Mouse (Mus musculus) gastrocnemius, postnatal 36 days (tissue): ENCODE data around the gene Aip. TPM values are rescaled to one million over a fixed set of nuclear protein-coding genes. Genes with fewer than 3 reads are reported as not detected.
A peak's percentile ranks its signal among the peaks of the same experiment; 100 is the strongest.

Source experiments
- DNase-seq, 2 experiments: peaks; one replicate each; pipeline ENCODE4 v3.0.0; 2022
- intact Hi-C: fragments of 180-260 bp; cut with DNase I; formaldehyde crosslinking; loops from one replicate; pipeline ENCODE4 v1.15.1; 2025
- total RNA-seq, 2 experiments: library from RNA; stranded (reverse); gene quantifications; 2 replicates each; pipeline ENCODE4 v1.2.3; 2021

Aip gene
- total RNA-seq, 2 experiments from 2014 or later, result 58.2 to 68.0 TPM

- no peak for DNase-seq
- intact Hi-C loops, result no loop called here
These were observed 9.8 kb downstream of the Aip start for GRCm38 (mm10) chr19:4115816-4116215.

- intact Hi-C loops, result no loop called here
- no peak for DNase-seq
These were observed 10.5 kb downstream of the Aip start for GRCm38 (mm10) chr19:4115144-4115543.

GRCm38 (mm10) chr19:4114551-4114950 is 11.1 kb downstream of the Aip start:
- DNase-seq, result no peak
- intact Hi-C loops, result no loop called here

- no peak for DNase-seq
- intact Hi-C loops, result no loop called here
These were observed 11.8 kb downstream of the Aip start for GRCm38 (mm10) chr19:4113806-4114230.

GRCm38 (mm10) chr19:4113186-4113805 is 12.4 kb downstream of the Aip start:
- intact Hi-C loops, result no loop called here
- DNase-seq, result peak; percentile 79 to 80

GRCm38 (mm10) chr19:4112063-4112960 is 13.3 kb downstream of the Aip start:
- intact Hi-C loops, result no loop called here
- DNase-seq, result no peak

GRCm38 (mm10) chr19:4108535-4108934 is 17.1 kb downstream of the Aip start:
- no peak for DNase-seq
- intact Hi-C loops, result no loop called here

GRCm38 (mm10) chr19:4106654-4107053 is 19.0 kb downstream of the Aip start:
- intact Hi-C loops, result no loop called here
- DNase-seq, result no peak

- DNase-seq, result no peak
- intact Hi-C loops, result no loop called here
These were observed 20.9 kb downstream of the Aip start for GRCm38 (mm10) chr19:4104675-4105194.

GRCm38 (mm10) chr19:4103792-4104191 is 21.9 kb downstream of the Aip start:
- no peak for DNase-seq
- intact Hi-C loops, result no loop called here

- intact Hi-C loops, result no loop called here
- no peak for DNase-seq
These were observed 22.4 kb downstream of the Aip start for GRCm38 (mm10) chr19:4103294-4103693.

- intact Hi-C loops, result no loop called here
- DNase-seq, result no peak
These were observed 23.0 kb downstream of the Aip start for GRCm38 (mm10) chr19:4102626-4103025.

GRCm38 (mm10) chr19:4102049-4102448 is 23.6 kb downstream of the Aip start:
- intact Hi-C loops, result no loop called here
- DNase-seq, result no peak

GRCm38 (mm10) chr19:4101466-4101865 is 24.2 kb downstream of the Aip start:
- intact Hi-C loops, result no loop called here
- no peak for DNase-seq

- no peak for DNase-seq
- intact Hi-C loops, result no loop called here
These were observed 24.9 kb downstream of the Aip start for GRCm38 (mm10) chr19:4100718-4101261.

- intact Hi-C loops, result loop anchor here (2.0 to 5.0 kb wide), 2 partner anchors 37 to 129 kb away; partner anchors contain the start of gene Gpr152
- peak; percentile 65 to 78 for DNase-seq
These were observed 25.6 kb downstream of the Aip start, which contains the start of gene Pitpnm1 for GRCm38 (mm10) chr19:4099837-4100717. Pitpnm1 (plus strand) TSS chr19:4099998.

- intact Hi-C loops, result loop anchor here (2.0 to 5.0 kb wide), 2 partner anchors 38 to 130 kb away; partner anchors contain the start of gene Gpr152
- DNase-seq, result peak; percentile 90
These were observed 26.6 kb downstream of the Aip start for GRCm38 (mm10) chr19:4099056-4099455.

- no peak for DNase-seq
- intact Hi-C loops, result loop anchor here (2.0 to 5.0 kb wide), 2 partner anchors 39 to 130 kb away; partner anchors contain the start of gene Gpr152
These were observed 27.2 kb downstream of the Aip start for GRCm38 (mm10) chr19:4098426-4098825.

- DNase-seq, result peak in 1 of 2 experiments; percentile 72
- intact Hi-C loops, result loop anchor here (5.0 kb wide), 1 partner anchor 40 kb away; the partner anchor contains the start of gene Gpr152
These were observed 28.2 kb downstream of the Aip start for GRCm38 (mm10) chr19:4097441-4097825.
